ENCODE assay signal across 8 mouse cellular contexts in genomic region chr11:98795015-98795713, GRCm38 (mm10). TPM values are rescaled to one million over a fixed set of nuclear protein-coding genes. Genes with fewer than 3 reads are reported as not detected.
DNase-seq lines count a peak whose midpoint lies in the region; ATAC-seq and TF ChIP-seq lines count a peak whose summit lies in the region.

Gene Msl1, plus strand, starts transcription at chr11:98795516.

- peaks cover 28% of the 10 kb centered on the region for H3K4me1 ChIP-seq in embryonic facial prominence, embryonic 13.5 days
- peaks cover 10% of the 10 kb centered on the region for H3K4me1 ChIP-seq in limb, embryonic 14.5 days (ENCODE audit: control insufficient read depth, insufficient read depth, low read length)
- H3K4me1 ChIP-seq in midbrain, embryonic 15.5 days: peaks cover 44% of the 10 kb centered on the region

- no peaks in the 10 kb centered on the region for H3K27me3 ChIP-seq in embryonic facial prominence, embryonic 13.5 days
- no peaks in the 10 kb centered on the region for H3K27me3 ChIP-seq in limb, embryonic 14.5 days (ENCODE audit: control insufficient read depth, insufficient read depth, low read length)
- H3K27me3 ChIP-seq in midbrain, embryonic 15.5 days (replicated peaks): no peaks in the 10 kb centered on the region

- peak; percentile 84 to 89 for DNase-seq in left cerebral cortex, adult 18-20 months (ENCODE audit: low spot score in 2 of 2)
- DNase-seq in left cerebral cortex, adult 11 months (ENCODE audit: low spot score): no peak
- peak; percentile 88 to 94 for DNase-seq in heart, adult 18-20 months
- DNase-seq in kidney, adult 18-20 months: peak; percentile 89
- peak; percentile 82 for DNase-seq in limb, embryonic 14.5 days (ENCODE audit: low spot score)
- DNase-seq in spleen, postnatal 10 days (ENCODE audit: low spot score in 2 of 2): peak; percentile 86 to 90

- H3K4me3 ChIP-seq in embryonic facial prominence, embryonic 13.5 days: peak within 1 kb of the TSS; percentile 100
- H3K4me3 ChIP-seq in limb, embryonic 14.5 days (replicated peaks; ENCODE audit: low read length): peak within 1 kb of the TSS; percentile 100
- peak within 1 kb of the TSS; percentile 94 for H3K4me3 ChIP-seq in midbrain, embryonic 15.5 days

- peak; percentile 72 for ATAC-seq in embryonic facial prominence, embryonic 13.5 days (ENCODE audit: insufficient number of reproducible peaks, insufficient read depth, low FRiP score, low TSS enrichment, low read depth)
- ATAC-seq in limb, embryonic 14.5 days (ENCODE audit: low FRiP score, low read depth): peak; percentile 72
- peak; percentile 60 for ATAC-seq in midbrain, embryonic 15.5 days (replicated peaks)

- H3K36me3 ChIP-seq in embryonic facial prominence, embryonic 13.5 days: peaks cover 23% of the 10 kb centered on the region
- peaks cover 25% of the 10 kb centered on the region for H3K36me3 ChIP-seq in limb, embryonic 14.5 days (ENCODE audit: control insufficient read depth, insufficient read depth, low read length)
- H3K36me3 ChIP-seq in midbrain, embryonic 15.5 days (replicated peaks): peaks cover 6% of the 10 kb centered on the region; the same call in 1 of the 2 replicates

- 0 out of 2 replicates have a peak, but pooled peaks have one; percentile 37 for TF ChIP-seq POLR2A in limb, embryonic 14.5 days (IDR thresholded peaks at IDR 0.05; ENCODE audit: borderline replicate concordance, extremely low read depth, insufficient read depth, insufficient read length)

- peak within 1 kb of the TSS; percentile 74 for H3K4me2 ChIP-seq in embryonic facial prominence, embryonic 13.5 days
- peak within 1 kb of the TSS; percentile 84 for H3K4me2 ChIP-seq in limb, embryonic 14.5 days (replicated peaks; ENCODE audit: low read depth, low read length, severe bottlenecking)
- H3K4me2 ChIP-seq in midbrain, embryonic 15.5 days: peak within 1 kb of the TSS; percentile 98

- WGBS in embryonic facial prominence, embryonic 13.5 days: under 1% methylated on average over 65 of the region's 89 CpGs
- WGBS in limb, embryonic 14.5 days: 0% methylated on average over 33 of the region's 89 CpGs
- under 1% methylated on average over 75 of the region's 89 CpGs for WGBS in midbrain, embryonic 15.5 days

- peak within 1 kb of the TSS; percentile 100 for H3K9ac ChIP-seq in embryonic facial prominence, embryonic 13.5 days
- peak within 1 kb of the TSS; percentile 95 for H3K9ac ChIP-seq in limb, embryonic 14.5 days (ENCODE audit: low read depth, low read length, severe bottlenecking)
- peak within 1 kb of the TSS; percentile 100 for H3K9ac ChIP-seq in midbrain, embryonic 15.5 days

- no peaks in the 10 kb centered on the region for H3K9me3 ChIP-seq in embryonic facial prominence, embryonic 13.5 days
- H3K9me3 ChIP-seq in limb, embryonic 14.5 days (ENCODE audit: control insufficient read depth, low read length): no peaks in the 10 kb centered on the region
- H3K9me3 ChIP-seq in midbrain, embryonic 15.5 days: no peaks in the 10 kb centered on the region

- peak within 1 kb of the TSS; percentile 100 for H3K27ac ChIP-seq in embryonic facial prominence, embryonic 13.5 days
- peak within 1 kb of the TSS; percentile 100 for H3K27ac ChIP-seq in limb, embryonic 14.5 days (replicated peaks; ENCODE audit: low read depth, low read length)
- peak within 1 kb of the TSS; percentile 99 for H3K27ac ChIP-seq in midbrain, embryonic 15.5 days

RNA-seq across cellular contexts. Expression of gene Msl1, which starts in this region (rescaled TPM):
- 100 to 1,000 TPM; 182 to 185 TPM for total RNA-seq in left cerebral cortex, adult 18-20 months (2021)
- polyA plus RNA-seq in embryonic facial prominence, embryonic 13.5 days (2015; fragmentation: Nextera tagmentation; extraction: Ambion mirVana): 31.5 and 33.0 TPM in 2 replicates
- total RNA-seq in heart, adult 18-20 months (2021): 10 to 100 TPM; 71.7 to 73.3 TPM
- 76.9 and 81.1 TPM in 2 replicates for polyA plus RNA-seq in limb, embryonic 14.5 days (2012; rRNA removed)
- 19.8 and 23.5 TPM in 2 replicates for polyA plus RNA-seq in limb, embryonic 14.5 days (2014; fragmentation: Nextera tagmentation; extraction: Ambion mirVana)
- polyA plus RNA-seq in midbrain, embryonic 15.5 days (2015; fragmentation: Nextera tagmentation; extraction: Ambion mirVana): 33.2 and 33.6 TPM in 2 replicates
